Mouse (Mus musculus) hindbrain, embryonic 13.5 days (tissue): ENCODE results near the gene Gfi1. TPM values are rescaled to one million over a fixed set of nuclear protein-coding genes. Genes with fewer than 3 reads are reported as not detected.

Experiments used
- ATAC-seq: fragments of 200-750 bp; cut with Nextera tagmentation; 2 replicates; pipeline ENCODE4 v1.8.0; 2017; ENCODE audit warnings: moderate TSS enrichment; ENCODE audit not compliant: low FRiP score
- H3K27ac ChIP-seq: fragments of 300-500 bp; sonication (generic); 2 replicates; pipeline ENCODE4 v1.5.1; 2015; ENCODE audit warnings: inconsistent platforms, mild to moderate bottlenecking, moderate library complexity
- H3K27me3 ChIP-seq: fragments of 300-500 bp; sonication (generic); 2 replicates; pipeline ENCODE4 v1.6.1; 2015; ENCODE audit warnings: mild to moderate bottlenecking, inconsistent platforms
- H3K36me3 ChIP-seq: fragments of 300-500 bp; sonication (generic); 2 replicates; pipeline ENCODE4 v1.6.1; 2015; ENCODE audit warnings: mild to moderate bottlenecking, inconsistent platforms
- H3K4me1 ChIP-seq: fragments of 300-500 bp; sonication (generic); replicated peaks from 2 replicates; pipeline ENCODE4 v1.6.1; 2015; ENCODE audit warnings: inconsistent platforms
- H3K4me2 ChIP-seq: fragments of 300-500 bp; sonication (generic); 2 replicates; pipeline ENCODE4 v1.6.1; 2015; ENCODE audit warnings: inconsistent platforms, mild to moderate bottlenecking, moderate library complexity
- H3K4me3 ChIP-seq: fragments of 300-500 bp; sonication (generic); 2 replicates; pipeline ENCODE4 v1.5.1; 2015; ENCODE audit warnings: mild to moderate bottlenecking, inconsistent platforms
- H3K9ac ChIP-seq: fragments of 300-500 bp; sonication (generic); 2 replicates; pipeline ENCODE4 v1.6.1; 2015; ENCODE audit warnings: mild to moderate bottlenecking, inconsistent platforms
- H3K9me3 ChIP-seq: fragments of 300-500 bp; sonication (generic); 2 replicates; pipeline ENCODE4 v1.6.1; 2016; ENCODE audit warnings: inconsistent platforms
- WGBS: fragments of 180-500 bp; shearing (Covaris S2); methylation state at CpG from one replicate; pipeline ENCODE4 v1.1.7; 2015; 5-methylcytosine and 5-hydroxymethylcytosine counted together
- polyA plus RNA-seq: library from polyadenylated mRNA; unstranded; fragments of >200 nt; fragmentation: Nextera tagmentation; extraction: Ambion mirVana; gene quantifications from 2 replicates; pipeline ENCODE4 v1.2.1, GENCODE M21; 2015

Gfi1 gene
- polyA plus RNA-seq, 1 experiment from 2014 or later: not detected

GRCm38 (mm10) chr5:107720991-107721637 lies 4.7 kb downstream of the Gfi1 start:
- no peaks in the 10 kb centered on the region for H3K36me3 ChIP-seq
- H3K4me2 ChIP-seq: peak overlapping the region; percentile 58
- H3K4me3 ChIP-seq: peak overlapping the region; percentile 34
- peaks cover 99% of the 10 kb centered on the region for H3K27me3 ChIP-seq
- 1% methylated on average over 55 of the region's 58 CpGs for WGBS
- H3K4me1 ChIP-seq: peaks cover 44% of the 10 kb centered on the region
- H3K27ac ChIP-seq: no peak overlapping the region
- H3K9me3 ChIP-seq: no peaks in the 10 kb centered on the region
- ATAC-seq: 0 out of 2 replicates have a peak, but pooled peaks have one; percentile 11
- peak overlapping the region; percentile 29; the same call in 1 of the 2 replicates for H3K9ac ChIP-seq

- no peak overlapping the region for H3K4me2 ChIP-seq
- no peaks in the 10 kb centered on the region for H3K36me3 ChIP-seq
- H3K4me1 ChIP-seq: peaks cover 39% of the 10 kb centered on the region
- no peaks in the 10 kb centered on the region for H3K9me3 ChIP-seq
- no peak overlapping the region for H3K9ac ChIP-seq
- H3K4me3 ChIP-seq: no peak overlapping the region
- H3K27me3 ChIP-seq: peaks cover 94% of the 10 kb centered on the region
- no peak overlapping the region for H3K27ac ChIP-seq
- 4% methylated on average over 5 of the region's 5 CpGs for WGBS
- ATAC-seq: no peak
Measured at GRCm38 (mm10) chr5:107720511-107720910, 5.3 kb downstream of the Gfi1 start.

GRCm38 (mm10) chr5:107719786-107720185 lies 6.0 kb downstream of the Gfi1 start:
- H3K4me3 ChIP-seq: no peak overlapping the region
- no peak overlapping the region for H3K4me2 ChIP-seq
- H3K27ac ChIP-seq: no peak overlapping the region
- peaks cover 31% of the 10 kb centered on the region for H3K4me1 ChIP-seq
- H3K36me3 ChIP-seq: no peaks in the 10 kb centered on the region
- no peak overlapping the region for H3K9ac ChIP-seq
- H3K9me3 ChIP-seq: no peaks in the 10 kb centered on the region
- peaks cover 90% of the 10 kb centered on the region for H3K27me3 ChIP-seq
- no peak for ATAC-seq
- WGBS: 25% methylated on average over 1 of the region's 1 CpGs

- WGBS: 20% methylated on average over 3 of the region's 3 CpGs
- H3K36me3 ChIP-seq: no peaks in the 10 kb centered on the region
- ATAC-seq: no peak
- no peaks in the 10 kb centered on the region for H3K9me3 ChIP-seq
- no peak overlapping the region for H3K27ac ChIP-seq
- no peak overlapping the region for H3K9ac ChIP-seq
- no peak overlapping the region for H3K4me2 ChIP-seq
- no peak overlapping the region for H3K4me3 ChIP-seq
- peaks cover 27% of the 10 kb centered on the region for H3K4me1 ChIP-seq
- peaks cover 90% of the 10 kb centered on the region for H3K27me3 ChIP-seq
Measured at GRCm38 (mm10) chr5:107719209-107719608, 6.6 kb downstream of the Gfi1 start.

- Histone ChIP-seq H3K27me3 (peaks cover 87% of the 10 kb centered on the region), H3K4me2 (no peak overlapping the region)
Measured at GRCm38 (mm10) chr5:107717871-107718361, 7.9 kb downstream of the Gfi1 start.

GRCm38 (mm10) chr5:107711689-107712088 lies 14.1 kb downstream of the Gfi1 start:
- H3K4me1 ChIP-seq: no peaks in the 10 kb centered on the region
- H3K27me3 ChIP-seq: peaks cover 33% of the 10 kb centered on the region
- no peak overlapping the region for H3K4me2 ChIP-seq
- 70% methylated on average over 2 of the region's 2 CpGs for WGBS
- ATAC-seq: no peak
- H3K27ac ChIP-seq: no peak overlapping the region
- no peak overlapping the region for H3K4me3 ChIP-seq
- H3K9me3 ChIP-seq: no peaks in the 10 kb centered on the region
- H3K36me3 ChIP-seq: no peaks in the 10 kb centered on the region
- H3K9ac ChIP-seq: no peak overlapping the region

More at GRCm38 (mm10) chr5:107717871-107718361, 7.9 kb downstream of the Gfi1 start:
- Histone ChIP-seq H3K9ac (no peak overlapping the region), H3K4me3 (no peak overlapping the region), H3K4me1 (peaks cover 14% of the 10 kb centered on the region), H3K36me3 (no peaks in the 10 kb centered on the region), H3K27ac (no peak overlapping the region), H3K9me3 (no peaks in the 10 kb centered on the region)
- WGBS: 16% methylated on average over 11 of the region's 11 CpGs
- no peak for ATAC-seq

GRCm38 (mm10) chr5:107708124-107708797 lies 17.6 kb downstream of the Gfi1 start:
- no peak overlapping the region for H3K27ac ChIP-seq
- H3K4me3 ChIP-seq: no peak overlapping the region
- no peaks in the 10 kb centered on the region for H3K4me1 ChIP-seq
- H3K9me3 ChIP-seq: no peaks in the 10 kb centered on the region
- no peaks in the 10 kb centered on the region for H3K36me3 ChIP-seq
- peaks cover 10% of the 10 kb centered on the region; the same call in 1 of the 2 replicates for H3K27me3 ChIP-seq
- no peak for ATAC-seq
- 88% methylated on average over 8 of the region's 8 CpGs for WGBS
- H3K9ac ChIP-seq: no peak overlapping the region
- H3K4me2 ChIP-seq: no peak overlapping the region

GRCm38 (mm10) chr5:107706262-107706661 lies 19.6 kb downstream of the Gfi1 start:
- Histone ChIP-seq H3K9me3 (no peaks in the 10 kb centered on the region), H3K9ac (no peak overlapping the region), H3K4me3 (no peak overlapping the region), H3K27ac (no peak overlapping the region), H3K27me3 (0 out of 2 replicates have a peak, but pooled peaks cover 3% of the 10 kb centered on the region), H3K36me3 (no peaks in the 10 kb centered on the region), H3K4me2 (no peak overlapping the region), H3K4me1 (no peaks in the 10 kb centered on the region)
- ATAC-seq: no peak
- 85% methylated on average over 1 of the region's 1 CpGs for WGBS

- Histone ChIP-seq H3K4me2 (no peak overlapping the region), H3K36me3 (no peaks in the 10 kb centered on the region), H3K27me3 (no peaks in the 10 kb centered on the region), H3K4me1 (no peaks in the 10 kb centered on the region), H3K9me3 (no peaks in the 10 kb centered on the region), H3K4me3 (no peak overlapping the region), H3K27ac (no peak overlapping the region), H3K9ac (no peak overlapping the region)
- WGBS: 88% methylated on average over 4 of the region's 4 CpGs
- no peak for ATAC-seq
Measured at GRCm38 (mm10) chr5:107705756-107706155, 20.1 kb downstream of the Gfi1 start.

GRCm38 (mm10) chr5:107703207-107703763 lies 22.6 kb downstream of the Gfi1 start:
- no peaks in the 10 kb centered on the region for H3K36me3 ChIP-seq
- WGBS: 91% methylated on average over 6 of the region's 6 CpGs
- H3K27ac ChIP-seq: no peak overlapping the region
- H3K4me2 ChIP-seq: no peak overlapping the region
- H3K27me3 ChIP-seq: no peaks in the 10 kb centered on the region
- no peak overlapping the region for H3K9ac ChIP-seq
- no peak for ATAC-seq
- no peaks in the 10 kb centered on the region for H3K4me1 ChIP-seq
- no peak overlapping the region for H3K4me3 ChIP-seq
- H3K9me3 ChIP-seq: no peaks in the 10 kb centered on the region

- no peaks in the 10 kb centered on the region for H3K27me3 ChIP-seq
- H3K36me3 ChIP-seq: no peaks in the 10 kb centered on the region
- H3K4me1 ChIP-seq: no peaks in the 10 kb centered on the region
- no peak overlapping the region for H3K4me2 ChIP-seq
- ATAC-seq: no peak
- H3K9me3 ChIP-seq: no peaks in the 10 kb centered on the region
- 84% methylated on average over 9 of the region's 9 CpGs for WGBS
- no peak overlapping the region for H3K27ac ChIP-seq
- no peak overlapping the region for H3K4me3 ChIP-seq
- no peak overlapping the region for H3K9ac ChIP-seq
Measured at GRCm38 (mm10) chr5:107701658-107702057, 24.2 kb downstream of the Gfi1 start.

GRCm38 (mm10) chr5:107700873-107701272 lies 25.0 kb downstream of the Gfi1 start:
- Histone ChIP-seq H3K9me3 (no peaks in the 10 kb centered on the region), H3K9ac (no peak overlapping the region), H3K27ac (no peak overlapping the region), H3K4me1 (no peaks in the 10 kb centered on the region), H3K27me3 (no peaks in the 10 kb centered on the region), H3K4me3 (no peak overlapping the region), H3K4me2 (no peak overlapping the region), H3K36me3 (no peaks in the 10 kb centered on the region)
- 94% methylated on average over 10 of the region's 10 CpGs for WGBS
- no peak for ATAC-seq
